Mouse (Mus musculus): ENCODE measurements at regions not wholly inside any gene's neighbourhood (a gene's known extent, or its start where the extent isn't known, plus 50 kb on each side); places are given as distances from the start of the nearest gene placed in this dataset.

- H3K4me1 ChIP-seq (ENCODE audit: insufficient read depth, low read length): no peaks in the 10 kb centered on the region
- TF ChIP-seq CTCF (IDR thresholded peaks at IDR 0.05): no peak
- WGBS: 77% methylated on average over 22 of the region's 22 CpGs
- H3K4me2 ChIP-seq (ENCODE audit: low read depth, low read length, poor library complexity, severe bottlenecking): no peak overlapping the region
- H3K9ac ChIP-seq (replicated peaks; ENCODE audit: low read length, poor library complexity, severe bottlenecking): no peak overlapping the region
- no peak for DNase-seq (ENCODE audit: low spot score)
- no peak overlapping the region for H3K4me3 ChIP-seq (ENCODE audit: low read depth, low read length)
- H3K9me3 ChIP-seq (ENCODE audit: low read length): no peaks in the 10 kb centered on the region
- no peak overlapping the region for H3K27ac ChIP-seq (ENCODE audit: low read depth, low read length)
- no peaks in the 10 kb centered on the region for H3K27me3 ChIP-seq (ENCODE audit: insufficient read depth, low read length)
- no peak for ATAC-seq (ENCODE audit: low FRiP score)
- no peaks in the 10 kb centered on the region for H3K36me3 ChIP-seq (ENCODE audit: insufficient read depth, low read length)
Observed at GRCm38 (mm10) chr6:117526161-117526935, 314.6 kb upstream of the Zfp637 start.

GRCm38 (mm10) chr6:117527526-117527925, 313.5 kb upstream of the Zfp637 start:
- Histone ChIP-seq H3K27ac (ENCODE audit: low read depth, low read length) (no peak overlapping the region), H3K9me3 (ENCODE audit: low read length) (no peaks in the 10 kb centered on the region), H3K36me3 (ENCODE audit: insufficient read depth, low read length) (no peaks in the 10 kb centered on the region), H3K4me2 (ENCODE audit: low read depth, low read length, poor library complexity, severe bottlenecking) (no peak overlapping the region), H3K4me3 (ENCODE audit: low read depth, low read length) (no peak overlapping the region), H3K27me3 (ENCODE audit: insufficient read depth, low read length) (no peaks in the 10 kb centered on the region), H3K9ac (replicated peaks; ENCODE audit: low read length, poor library complexity, severe bottlenecking) (no peak overlapping the region), H3K4me1 (ENCODE audit: insufficient read depth, low read length) (no peaks in the 10 kb centered on the region)
- TF ChIP-seq CTCF (IDR thresholded peaks at IDR 0.05): no peak
- DNase-seq (ENCODE audit: low spot score): no peak
- ATAC-seq (ENCODE audit: low FRiP score): no peak
- 92% methylated on average over 8 of the region's 8 CpGs for WGBS

- DNase-seq (ENCODE audit: low spot score) (no peak), ATAC-seq (ENCODE audit: low FRiP score) (no peak)
- Histone ChIP-seq H3K27ac (ENCODE audit: low read depth, low read length) (no peak overlapping the region), H3K4me2 (ENCODE audit: low read depth, low read length, poor library complexity, severe bottlenecking) (no peak overlapping the region), H3K27me3 (ENCODE audit: insufficient read depth, low read length) (no peaks in the 10 kb centered on the region), H3K4me3 (ENCODE audit: low read depth, low read length) (no peak overlapping the region), H3K4me1 (ENCODE audit: insufficient read depth, low read length) (no peaks in the 10 kb centered on the region), H3K9ac (replicated peaks; ENCODE audit: low read length, poor library complexity, severe bottlenecking) (no peak overlapping the region), H3K36me3 (ENCODE audit: insufficient read depth, low read length) (no peaks in the 10 kb centered on the region), H3K9me3 (ENCODE audit: low read length) (no peaks in the 10 kb centered on the region)
- 74% methylated on average over 2 of the region's 2 CpGs for WGBS
- no peak for TF ChIP-seq CTCF (IDR thresholded peaks at IDR 0.05)
Observed at GRCm38 (mm10) chr6:117534149-117534548, 306.8 kb upstream of the Zfp637 start.

GRCm38 (mm10) chr6:117534991-117535390, 306.0 kb upstream of the Zfp637 start:
- H3K4me2 ChIP-seq (ENCODE audit: low read depth, low read length, poor library complexity, severe bottlenecking): no peak overlapping the region
- no peaks in the 10 kb centered on the region for H3K27me3 ChIP-seq (ENCODE audit: insufficient read depth, low read length)
- H3K4me3 ChIP-seq (ENCODE audit: low read depth, low read length): no peak overlapping the region
- TF ChIP-seq CTCF (IDR thresholded peaks at IDR 0.05): no peak
- ATAC-seq (ENCODE audit: low FRiP score) (no peak), DNase-seq (ENCODE audit: low spot score) (no peak)
- no peak overlapping the region for H3K9ac ChIP-seq (replicated peaks; ENCODE audit: low read length, poor library complexity, severe bottlenecking)
- H3K27ac ChIP-seq (ENCODE audit: low read depth, low read length): no peak overlapping the region
- no peaks in the 10 kb centered on the region for H3K36me3 ChIP-seq (ENCODE audit: insufficient read depth, low read length)
- no peaks in the 10 kb centered on the region for H3K4me1 ChIP-seq (ENCODE audit: insufficient read depth, low read length)
- 86% methylated on average over 9 of the region's 9 CpGs for WGBS
- no peaks in the 10 kb centered on the region for H3K9me3 ChIP-seq (ENCODE audit: low read length)

- Histone ChIP-seq H3K9ac (replicated peaks; ENCODE audit: low read length, poor library complexity, severe bottlenecking) (no peak overlapping the region), H3K27me3 (ENCODE audit: insufficient read depth, low read length) (no peaks in the 10 kb centered on the region), H3K27ac (ENCODE audit: low read depth, low read length) (no peak overlapping the region), H3K9me3 (ENCODE audit: low read length) (no peaks in the 10 kb centered on the region), H3K36me3 (ENCODE audit: insufficient read depth, low read length) (no peaks in the 10 kb centered on the region), H3K4me1 (ENCODE audit: insufficient read depth, low read length) (no peaks in the 10 kb centered on the region), H3K4me2 (ENCODE audit: low read depth, low read length, poor library complexity, severe bottlenecking) (no peak overlapping the region), H3K4me3 (ENCODE audit: low read depth, low read length) (no peak overlapping the region)
- no peak for DNase-seq (ENCODE audit: low spot score)
- 92% methylated on average over 4 of the region's 4 CpGs for WGBS
- no peak for TF ChIP-seq CTCF (IDR thresholded peaks at IDR 0.05)
- ATAC-seq (ENCODE audit: low FRiP score): no peak
Observed at GRCm38 (mm10) chr6:117536084-117536483, 304.9 kb upstream of the Zfp637 start.

GRCm38 (mm10) chr6:117542431-117542830, 298.5 kb upstream of the Zfp637 start:
- DNase-seq (ENCODE audit: low spot score) (no peak), ATAC-seq (ENCODE audit: low FRiP score) (no peak)
- Histone ChIP-seq H3K36me3 (ENCODE audit: insufficient read depth, low read length) (no peaks in the 10 kb centered on the region), H3K4me2 (ENCODE audit: low read depth, low read length, poor library complexity, severe bottlenecking) (no peak overlapping the region), H3K9me3 (ENCODE audit: low read length) (no peaks in the 10 kb centered on the region), H3K27me3 (ENCODE audit: insufficient read depth, low read length) (no peaks in the 10 kb centered on the region), H3K27ac (ENCODE audit: low read depth, low read length) (no peak overlapping the region), H3K9ac (replicated peaks; ENCODE audit: low read length, poor library complexity, severe bottlenecking) (no peak overlapping the region), H3K4me1 (ENCODE audit: insufficient read depth, low read length) (no peaks in the 10 kb centered on the region), H3K4me3 (ENCODE audit: low read depth, low read length) (no peak overlapping the region)
- TF ChIP-seq CTCF (IDR thresholded peaks at IDR 0.05): no peak
- WGBS: 75% methylated on average over 3 of the region's 3 CpGs
